Mouse (Mus musculus): ENCODE results near the gene Rbks. TPM values are rescaled to one million over a fixed set of nuclear protein-coding genes. Genes with fewer than 3 reads are reported as not detected.
"Not testable (repeated sequence)": the region's sequence is repeated elsewhere in the genome, so short reads cannot be mapped to it uniquely, and the experiment has no call there.

Rbks gene
- total and polyA plus RNA-seq, 2 experiments from 2014 or later = 2.2 to 2.9 TPM

DNA sequence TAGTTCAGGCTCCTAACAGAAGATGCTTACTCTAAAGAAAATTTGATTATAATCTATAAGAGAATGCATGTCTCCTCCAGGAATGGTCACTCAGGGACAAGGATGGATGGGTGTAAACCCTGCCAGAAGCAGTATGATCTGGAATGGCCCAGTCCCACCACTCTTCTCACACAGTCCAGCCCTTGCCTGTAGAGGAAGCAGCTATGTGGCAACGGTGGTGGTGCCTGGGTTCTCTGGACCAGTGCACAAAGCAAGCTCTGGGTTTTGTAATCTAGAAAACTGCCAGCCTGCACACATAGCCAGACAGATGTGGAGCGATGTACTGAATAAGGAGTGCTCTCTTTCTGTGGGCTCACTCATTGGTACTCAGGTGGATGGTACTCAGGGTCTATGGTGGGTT is 56.9 kb downstream of the Rbks start:
- Histone ChIP-seq H3K27me3 (ENCODE audit: insufficient read depth, low read length) (no peaks in the 10 kb centered on the region), H3K36me3 (ENCODE audit: insufficient read depth, low read length) (0 out of 2 replicates have a peak, but pooled peaks cover 8% of the 10 kb centered on the region), H3K4me1 (ENCODE audit: insufficient read depth, low read length) (no peaks in the 10 kb centered on the region), H3K9me3 (ENCODE audit: low read length) (no peaks in the 10 kb centered on the region), H3K9ac (replicated peaks; ENCODE audit: low read length, poor library complexity, severe bottlenecking) (no peak overlapping the region), H3K4me3 (ENCODE audit: low read depth, low read length) (no peak overlapping the region), H3K27ac (ENCODE audit: low read depth, low read length) (no peak overlapping the region), H3K4me2 (ENCODE audit: low read depth, low read length, poor library complexity, severe bottlenecking) (no peak overlapping the region)
- ATAC-seq (ENCODE audit: low FRiP score) (no peak), DNase-seq (ENCODE audit: low spot score) (no peak)
- no peak for TF ChIP-seq CTCF (IDR thresholded peaks at IDR 0.05)
- 88% methylated on average over 2 of the region's 2 CpGs for WGBS

DNA sequence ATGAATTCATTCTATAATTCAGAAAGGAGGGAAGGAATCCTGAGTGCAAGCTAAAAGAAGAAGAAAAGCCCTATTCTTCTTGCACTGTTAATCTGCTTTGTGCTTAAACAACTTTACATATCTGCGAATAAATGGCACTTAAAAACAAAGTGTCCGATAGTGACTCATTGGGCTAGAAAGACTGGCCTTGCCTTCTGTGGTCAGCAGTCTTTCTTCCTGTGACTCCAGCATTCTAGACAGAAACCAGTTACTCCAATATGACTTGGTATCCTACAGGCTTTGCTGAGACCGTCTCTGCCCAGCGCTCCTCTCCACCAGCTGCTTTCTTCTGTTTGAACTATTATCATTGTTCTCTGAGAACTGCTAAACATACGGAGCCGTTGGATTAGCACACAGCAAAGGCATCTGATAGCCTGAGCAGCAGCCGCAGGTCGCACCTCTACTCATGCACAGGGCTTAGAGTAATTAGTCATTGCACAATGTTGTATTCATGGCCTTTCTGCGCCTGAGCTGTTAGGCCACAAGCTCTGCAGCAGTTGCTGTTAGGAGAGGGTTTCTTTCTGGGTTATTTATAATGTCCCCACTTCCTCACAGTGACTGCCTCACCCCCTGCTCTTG is 60.7 kb downstream of the Rbks start:
- WGBS = 41% methylated on average over 9 of the region's 9 CpGs
- Histone ChIP-seq H3K9me3 (ENCODE audit: low read length) (no peaks in the 10 kb centered on the region), H3K4me3 (ENCODE audit: low read depth, low read length) (no peak overlapping the region), H3K4me1 (ENCODE audit: insufficient read depth, low read length) (no peaks in the 10 kb centered on the region), H3K4me2 (ENCODE audit: low read depth, low read length, poor library complexity, severe bottlenecking) (no peak overlapping the region), H3K27me3 (ENCODE audit: insufficient read depth, low read length) (no peaks in the 10 kb centered on the region), H3K36me3 (ENCODE audit: insufficient read depth, low read length) (0 out of 2 replicates have a peak, but pooled peaks cover 4% of the 10 kb centered on the region), H3K27ac (ENCODE audit: low read depth, low read length) (no peak overlapping the region), H3K9ac (replicated peaks; ENCODE audit: low read length, poor library complexity, severe bottlenecking) (no peak overlapping the region)
- no peak for TF ChIP-seq CTCF (IDR thresholded peaks at IDR 0.05)
- no peak for DNase-seq (ENCODE audit: low spot score)
- no peak for ATAC-seq (ENCODE audit: low FRiP score)

DNA sequence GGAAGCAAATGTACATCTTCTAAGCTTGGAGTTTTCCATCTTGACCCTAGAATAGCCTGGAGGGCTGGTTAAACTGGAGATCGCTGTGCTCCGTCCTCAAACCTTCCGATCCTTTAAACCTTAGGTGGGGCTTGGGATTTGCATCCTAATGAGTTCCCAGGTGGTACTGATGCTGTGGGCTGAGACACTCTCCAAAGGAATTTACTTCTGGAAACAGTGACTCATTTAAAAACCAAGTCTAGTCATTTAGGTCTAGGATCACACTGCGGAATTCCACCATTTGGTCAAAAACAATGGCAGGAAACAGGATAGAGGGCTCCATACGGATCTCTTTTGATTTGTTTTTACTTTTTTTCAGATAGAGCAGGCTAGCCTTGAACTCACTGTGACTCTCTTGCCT is 62.7 kb downstream of the Rbks start:
- no peaks in the 10 kb centered on the region for H3K9me3 ChIP-seq (ENCODE audit: low read length)
- DNase-seq (ENCODE audit: low spot score) = no peak
- H3K27me3 ChIP-seq (ENCODE audit: insufficient read depth, low read length) = no peaks in the 10 kb centered on the region
- H3K27ac ChIP-seq (ENCODE audit: low read depth, low read length) = no peak overlapping the region
- no peak overlapping the region for H3K4me2 ChIP-seq (ENCODE audit: low read depth, low read length, poor library complexity, severe bottlenecking)
- H3K4me3 ChIP-seq (ENCODE audit: low read depth, low read length) = no peak overlapping the region
- no peak for TF ChIP-seq CTCF (IDR thresholded peaks at IDR 0.05)
- no peaks in the 10 kb centered on the region for H3K4me1 ChIP-seq (ENCODE audit: insufficient read depth, low read length)
- no peak for ATAC-seq (ENCODE audit: low FRiP score)
- no peak overlapping the region for H3K9ac ChIP-seq (replicated peaks; ENCODE audit: low read length, poor library complexity, severe bottlenecking)
- WGBS = 55% methylated on average over 5 of the region's 5 CpGs
- 0 out of 2 replicates have a peak, but pooled peaks cover 2% of the 10 kb centered on the region for H3K36me3 ChIP-seq (ENCODE audit: insufficient read depth, low read length)

- whole genome bisulfite sequencing = 61% methylated on average over 4 of the region's 4 CpGs
Observed at GRCm38 (mm10) chr5:31634161-31634560, 63.3 kb downstream of the Rbks start.

DNA sequence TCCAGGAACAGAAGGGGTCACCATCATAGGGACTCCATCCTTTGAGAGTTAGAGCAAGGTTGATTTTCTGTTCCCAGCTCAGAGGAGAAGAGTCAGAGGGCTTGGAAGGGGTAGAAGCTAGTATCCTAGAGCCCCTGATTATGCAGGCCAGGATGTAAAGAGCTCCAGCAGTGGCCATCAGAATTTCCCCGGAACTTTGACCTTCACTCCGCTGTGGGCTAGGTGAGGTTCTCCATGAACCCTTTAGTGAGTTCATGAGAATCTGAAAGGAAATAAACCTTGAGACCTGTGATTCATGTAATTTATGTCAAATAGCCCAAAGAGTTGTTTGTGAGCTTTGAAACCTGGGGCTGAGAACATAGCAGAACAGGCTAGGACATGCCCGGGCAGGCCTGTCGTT is 66.3 kb downstream of the Rbks start:
- H3K4me2 ChIP-seq (ENCODE audit: low read depth, low read length, poor library complexity, severe bottlenecking); H3K4me3 ChIP-seq (ENCODE audit: low read depth, low read length); H3K4me1 ChIP-seq (ENCODE audit: insufficient read depth, low read length); H3K27me3 ChIP-seq (ENCODE audit: insufficient read depth, low read length); H3K27ac ChIP-seq (ENCODE audit: low read depth, low read length); H3K36me3 ChIP-seq (ENCODE audit: insufficient read depth, low read length); ATAC-seq (ENCODE audit: low FRiP score); H3K9me3 ChIP-seq (ENCODE audit: low read length); H3K9ac ChIP-seq (replicated peaks; ENCODE audit: low read length, poor library complexity, severe bottlenecking); DNase-seq (ENCODE audit: low spot score): not testable (repeated sequence)
- 92% methylated on average over 4 of the region's 4 CpGs for WGBS

More at GRCm38 (mm10) chr5:31634161-31634560, 63.3 kb downstream of the Rbks start:
- no peaks in the 10 kb centered on the region for H3K9me3 ChIP-seq (ENCODE audit: low read length)
- ATAC-seq (ENCODE audit: low FRiP score) (no peak), DNase-seq (ENCODE audit: low spot score) (no peak)
- H3K4me2 ChIP-seq (ENCODE audit: low read depth, low read length, poor library complexity, severe bottlenecking) = no peak overlapping the region
- no peak overlapping the region for H3K27ac ChIP-seq (ENCODE audit: low read depth, low read length)
- no peak overlapping the region for H3K9ac ChIP-seq (replicated peaks; ENCODE audit: low read length, poor library complexity, severe bottlenecking)
- H3K4me3 ChIP-seq (ENCODE audit: low read depth, low read length) = no peak overlapping the region
- no peak for TF ChIP-seq CTCF (IDR thresholded peaks at IDR 0.05)
- no peaks in the 10 kb centered on the region for H3K4me1 ChIP-seq (ENCODE audit: insufficient read depth, low read length)
- 0 out of 2 replicates have a peak, but pooled peaks cover 2% of the 10 kb centered on the region for H3K36me3 ChIP-seq (ENCODE audit: insufficient read depth, low read length)
- H3K27me3 ChIP-seq (ENCODE audit: insufficient read depth, low read length) = no peaks in the 10 kb centered on the region

GRCm38 (mm10) chr5:31630064-31630463 is 67.4 kb downstream of the Rbks start:
- H3K36me3 ChIP-seq (ENCODE audit: insufficient read depth, low read length) = peaks cover 3% of the 10 kb centered on the region; the same call in 1 of the 2 replicates
- H3K9ac ChIP-seq (replicated peaks; ENCODE audit: low read length, poor library complexity, severe bottlenecking) = no peak overlapping the region
- H3K4me2 ChIP-seq (ENCODE audit: low read depth, low read length, poor library complexity, severe bottlenecking) = no peak overlapping the region
- no peak for TF ChIP-seq CTCF (IDR thresholded peaks at IDR 0.05)
- WGBS = 67% methylated on average over 5 of the region's 5 CpGs
- no peak for ATAC-seq (ENCODE audit: low FRiP score)
- no peaks in the 10 kb centered on the region for H3K9me3 ChIP-seq (ENCODE audit: low read length)
- H3K4me1 ChIP-seq (ENCODE audit: insufficient read depth, low read length) = no peaks in the 10 kb centered on the region
- no peak overlapping the region for H3K27ac ChIP-seq (ENCODE audit: low read depth, low read length)
- no peak for DNase-seq (ENCODE audit: low spot score)
- H3K27me3 ChIP-seq (ENCODE audit: insufficient read depth, low read length) = no peaks in the 10 kb centered on the region
- H3K4me3 ChIP-seq (ENCODE audit: low read depth, low read length) = no peak overlapping the region
